Mouse (Mus musculus): ENCODE measurements around the gene Adora2a. TPM values are rescaled to one million over a fixed set of nuclear protein-coding genes. Genes with fewer than 3 reads are reported as not detected.

The Adora2a gene
- total and polyA plus RNA-seq, 3 experiments, result 0.04 TPM; not detected in 2

DNA sequence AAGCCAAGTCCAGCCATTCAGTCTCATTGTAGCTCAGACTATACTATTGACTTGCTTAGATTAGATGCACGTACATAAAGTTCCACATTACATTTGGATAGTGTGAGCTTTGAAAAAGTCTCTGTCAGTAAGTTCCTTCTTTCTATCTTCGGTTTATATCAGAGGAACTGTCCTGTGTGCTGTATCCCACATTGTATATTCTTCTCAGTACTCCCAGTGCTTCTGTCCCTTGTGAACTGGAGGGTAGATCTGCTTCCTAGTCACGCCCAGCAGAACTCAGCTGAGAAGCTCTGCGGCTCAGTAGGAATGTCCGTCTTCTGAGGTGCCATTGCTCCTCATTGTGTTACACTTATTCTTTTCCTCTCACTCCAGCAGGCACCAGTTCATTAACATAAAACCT, 18.1 kb upstream of the Adora2a start:
- H3K4me3 ChIP-seq (ENCODE audit: control insufficient read depth in 1 of 2, insufficient read depth in 1 of 2, low read depth in 2 of 2, low read length in 2 of 2), result no peak overlapping the region
- peak overlapping the region; percentile 25; the same call in 1 of the 2 replicates for H3K9ac ChIP-seq (ENCODE audit: control insufficient read depth, low read depth, low read length, poor library complexity, severe bottlenecking)
- DNase-seq (ENCODE audit: low read depth, low spot score), result peak; percentile 69
- H3K27me3 ChIP-seq (ENCODE audit: control insufficient read depth in 1 of 2, insufficient read depth in 2 of 2, low read length in 2 of 2), result no peaks in the 10 kb centered on the region
- H3K36me3 ChIP-seq (ENCODE audit: control insufficient read depth in 1 of 2, insufficient read depth in 2 of 2, low read length in 2 of 2), result peaks cover 0 to 45% of the 10 kb centered on the region in 2 experiments; a peak in 3 of 4 replicates
- H3K27ac ChIP-seq (ENCODE audit: control insufficient read depth, low read depth, low read length), result peak overlapping the region; percentile 76
- no peaks in the 10 kb centered on the region for H3K9me3 ChIP-seq (replicated peaks; ENCODE audit: insufficient read depth, low read length)
- H3K79me2 ChIP-seq (ENCODE audit: control insufficient read depth, insufficient read depth, low read length, poor library complexity), result no peaks in the 10 kb centered on the region
- H3K4me1 ChIP-seq (ENCODE audit: control insufficient read depth in 1 of 2, insufficient read depth in 2 of 2, low read length in 2 of 2), result peaks cover 43 to 45% of the 10 kb centered on the region in 2 experiments
- TF ChIP-seq RAD21 (IDR thresholded peaks at IDR 0.05; ENCODE audit: low read depth, low read length) (no peak), GABPA (IDR thresholded peaks at IDR 0.05; ENCODE audit: low read depth, low read length) (no peak), GATA1 (IDR thresholded peaks at IDR 0.05; ENCODE audit: low read depth, low read length) (no peak), JUND (IDR thresholded peaks at IDR 0.05; ENCODE audit: low read depth, low read length) (no peak), E2F4 (IDR thresholded peaks at IDR 0.05; ENCODE audit: borderline replicate concordance, low read depth, low read length) (no peak), MXI1 (IDR thresholded peaks at IDR 0.05; ENCODE audit: low read depth, low read length) (peak; percentile 51), CHD2 (IDR thresholded peaks at IDR 0.05; ENCODE audit: low read length) (no peak), ELF1 (IDR thresholded peaks at IDR 0.05; ENCODE audit: low read depth, low read length) (no peak), RCOR1 (IDR thresholded peaks at IDR 0.05; ENCODE audit: low read depth, low read length) (0 out of 2 replicates have a peak, but pooled peaks have one; percentile 49), SIN3A (IDR thresholded peaks at IDR 0.05; ENCODE audit: low read length) (peak; percentile 66; the same call in 1 of the 2 replicates), CHD1 (IDR thresholded peaks at IDR 0.05; ENCODE audit: low read depth, low read length) (no peak), POLR2AphosphoS2 (IDR thresholded peaks at IDR 0.05; ENCODE audit: low read length) (no peak), TBP (IDR thresholded peaks at IDR 0.05; ENCODE audit: low read depth, low read length) (no peak), MEF2A (IDR thresholded peaks at IDR 0.05; ENCODE audit: extremely low read depth, insufficient replicate concordance, low read depth, low read length, poor library complexity, severe bottlenecking) (no peak), EP300 (IDR thresholded peaks at IDR 0.05; ENCODE audit: low read depth in 1 of 2, low read length in 2 of 2) (peak; percentile 38 to 41; a peak in 2 of 4 replicates), NELFE (IDR thresholded peaks at IDR 0.05; ENCODE audit: low read depth, low read length) (no peak), ZMIZ1 (IDR thresholded peaks at IDR 0.05; ENCODE audit: low read depth, low read length) (no peak), TCF12 (IDR thresholded peaks at IDR 0.05; ENCODE audit: low read depth, low read length) (no peak), BHLHE40 (IDR thresholded peaks at IDR 0.05; ENCODE audit: borderline replicate concordance, low read depth, low read length) (no peak), POLR2AphosphoS5 (IDR thresholded peaks at IDR 0.05; ENCODE audit: borderline replicate concordance, low read depth, low read length) (no peak), UBTF (IDR thresholded peaks at IDR 0.05; ENCODE audit: borderline replicate concordance, insufficient read depth, low read depth, low read length) (no peak), TAL1 (IDR thresholded peaks at IDR 0.05; ENCODE audit: low read length) (no peak), MAFK (IDR thresholded peaks at IDR 0.05; ENCODE audit: borderline replicate concordance, low read depth, low read length) (no peak), POLR2A (IDR thresholded peaks at IDR 0.05; ENCODE audit: control insufficient read depth in 1 of 2, insufficient read depth in 1 of 2, low read depth in 1 of 2, low read length in 2 of 2, poor library complexity in 1 of 2) (no peak), ZKSCAN1 (IDR thresholded peaks at IDR 0.05; ENCODE audit: low read depth, low read length) (no peak), USF1 (IDR thresholded peaks at IDR 0.05; ENCODE audit: low read depth, low read length) (0 out of 2 replicates have a peak, but pooled peaks have one; percentile 10), KAT2A (conservative IDR thresholded peaks at IDR 0.05; ENCODE audit: low read depth, low read length) (no peak), NRF1 (IDR thresholded peaks at IDR 0.05; ENCODE audit: insufficient read depth, low read depth, low read length, poor library complexity, severe bottlenecking) (no peak), MYB (IDR thresholded peaks at IDR 0.05; ENCODE audit: low read depth, low read length) (no peak), ZC3H11A (IDR thresholded peaks at IDR 0.05; ENCODE audit: low read depth, low read length) (no peak), ZNF384 (IDR thresholded peaks at IDR 0.05; ENCODE audit: low read depth, low read length) (no peak), MYC (IDR thresholded peaks at IDR 0.05; ENCODE audit: low read depth, low read length) (peak; percentile 60; the same call in 1 of the 2 replicates), MAZ (IDR thresholded peaks at IDR 0.05; ENCODE audit: low read depth, low read length) (no peak), SMC3 (IDR thresholded peaks at IDR 0.05; ENCODE audit: low read depth, low read length) (no peak), ETS1 (IDR thresholded peaks at IDR 0.05; ENCODE audit: low read depth, low read length) (peak; percentile 71), HCFC1 (IDR thresholded peaks at IDR 0.05; ENCODE audit: low read depth, low read length) (0 out of 2 replicates have a peak, but pooled peaks have one; percentile 15), USF2 (IDR thresholded peaks at IDR 0.05; ENCODE audit: borderline replicate concordance in 1 of 2, insufficient read depth in 1 of 2, low read depth in 1 of 2, low read length in 2 of 2) (no peak), MAX (IDR thresholded peaks at IDR 0.05; ENCODE audit: low read length) (0 out of 2 replicates have a peak, but pooled peaks have one; percentile 8)
